Mouse (Mus musculus): ENCODE data around the gene Pcdh18. TPM values are rescaled to one million over a fixed set of nuclear protein-coding genes. Genes with fewer than 3 reads are reported as not detected.

Pcdh18 gene
- polyA plus RNA-seq, 1 experiment from 2014 or later, result 6.6 TPM

GRCm38 (mm10) chr3:49749491-49750284 is 7.4 kb downstream of the Pcdh18 start:
- no peak overlapping the region for H3K4me2 ChIP-seq
- H3K27ac ChIP-seq, result no peak overlapping the region
- H3K4me1 ChIP-seq, result no peaks in the 10 kb centered on the region
- H3K4me3 ChIP-seq, result no peak overlapping the region
- H3K36me3 ChIP-seq, result no peaks in the 10 kb centered on the region
- no peaks in the 10 kb centered on the region for H3K27me3 ChIP-seq (replicated peaks)
- ATAC-seq, result no peak
- 61% methylated on average over 8 of the region's 8 CpGs for WGBS (ENCODE audit: insufficient replicate concordance)
- H3K9ac ChIP-seq, result no peak overlapping the region
- H3K9me3 ChIP-seq (replicated peaks), result no peaks in the 10 kb centered on the region

GRCm38 (mm10) chr3:49748054-49748453 is 9.1 kb downstream of the Pcdh18 start:
- Histone ChIP-seq H3K4me2 (no peak overlapping the region), H3K9me3 (replicated peaks) (no peaks in the 10 kb centered on the region), H3K9ac (no peak overlapping the region), H3K27ac (no peak overlapping the region), H3K4me1 (no peaks in the 10 kb centered on the region), H3K36me3 (no peaks in the 10 kb centered on the region), H3K4me3 (no peak overlapping the region), H3K27me3 (replicated peaks) (no peaks in the 10 kb centered on the region)
- no peak for ATAC-seq
- WGBS (ENCODE audit: insufficient replicate concordance), result 57% methylated on average over 1 of the region's 1 CpGs

- no peak overlapping the region for H3K27ac ChIP-seq
- no peaks in the 10 kb centered on the region for H3K4me1 ChIP-seq
- no peaks in the 10 kb centered on the region for H3K9me3 ChIP-seq (replicated peaks)
- no peak overlapping the region for H3K4me3 ChIP-seq
- ATAC-seq, result no peak
- H3K27me3 ChIP-seq (replicated peaks), result no peaks in the 10 kb centered on the region
- H3K36me3 ChIP-seq, result no peaks in the 10 kb centered on the region
- no peak overlapping the region for H3K9ac ChIP-seq
- H3K4me2 ChIP-seq, result no peak overlapping the region
- WGBS (ENCODE audit: insufficient replicate concordance), result 42% methylated on average over 2 of the region's 2 CpGs
Measured at GRCm38 (mm10) chr3:49739061-49739460, 18.1 kb downstream of the Pcdh18 start.

- H3K9me3 ChIP-seq (replicated peaks), result no peaks in the 10 kb centered on the region
- no peak overlapping the region for H3K4me3 ChIP-seq
- H3K36me3 ChIP-seq, result no peaks in the 10 kb centered on the region
- ATAC-seq, result no peak
- H3K9ac ChIP-seq, result no peak overlapping the region
- H3K4me1 ChIP-seq, result no peaks in the 10 kb centered on the region
- H3K27me3 ChIP-seq (replicated peaks), result no peaks in the 10 kb centered on the region
- H3K27ac ChIP-seq, result no peak overlapping the region
- H3K4me2 ChIP-seq, result no peak overlapping the region
Measured at GRCm38 (mm10) chr3:49738531-49738930, 18.6 kb downstream of the Pcdh18 start.

- Histone ChIP-seq H3K9me3 (replicated peaks) (no peaks in the 10 kb centered on the region), H3K27ac (no peak overlapping the region), H3K4me3 (no peak overlapping the region), H3K4me2 (no peak overlapping the region), H3K4me1 (no peaks in the 10 kb centered on the region), H3K27me3 (replicated peaks) (no peaks in the 10 kb centered on the region), H3K9ac (no peak overlapping the region), H3K36me3 (no peaks in the 10 kb centered on the region)
- WGBS (ENCODE audit: insufficient replicate concordance), result 70% methylated on average over 2 of the region's 2 CpGs
- ATAC-seq, result no peak
Measured at GRCm38 (mm10) chr3:49706503-49706902, 50.6 kb downstream of the Pcdh18 start.

GRCm38 (mm10) chr3:49699951-49700350 is 57.2 kb downstream of the Pcdh18 start:
- ATAC-seq, result no peak
- H3K9me3 ChIP-seq (replicated peaks), result no peaks in the 10 kb centered on the region
- 60% methylated on average over 2 of the region's 2 CpGs for WGBS (ENCODE audit: insufficient replicate concordance)
- H3K36me3 ChIP-seq, result no peaks in the 10 kb centered on the region
- no peaks in the 10 kb centered on the region for H3K4me1 ChIP-seq
- H3K4me2 ChIP-seq, result no peak overlapping the region
- no peaks in the 10 kb centered on the region for H3K27me3 ChIP-seq (replicated peaks)
- no peak overlapping the region for H3K27ac ChIP-seq
- no peak overlapping the region for H3K9ac ChIP-seq
- no peak overlapping the region for H3K4me3 ChIP-seq
